Mouse (Mus musculus) neural tube, embryonic 11.5 days (tissue): ENCODE data around the gene Nceh1. TPM values are rescaled to one million over a fixed set of nuclear protein-coding genes. Genes with fewer than 3 reads are reported as not detected.

Experiments used
- ATAC-seq: fragments of 200-750 bp; cut with Nextera tagmentation; 2 replicates; pipeline ENCODE4 v1.8.0; 2017; ENCODE audit warnings: moderate number of reproducible peaks, mild to moderate bottlenecking, moderate TSS enrichment, moderate library complexity; ENCODE audit not compliant: insufficient read depth, low FRiP score, low TSS enrichment
- DNase-seq: peaks from one replicate; pipeline ENCODE4 v3.0.0-alpha.2; 2015; ENCODE audit warnings: low spot score
- H3K27ac ChIP-seq: fragments of 300-500 bp; sonication (generic); 2 replicates; pipeline ENCODE4 v1.5.1; 2014; ENCODE audit warnings: low read depth, mild to moderate bottlenecking, low read length
- H3K27me3 ChIP-seq: fragments of 300-500 bp; sonication (generic); 2 replicates; pipeline ENCODE4 v1.6.1; 2014; ENCODE audit warnings: mild to moderate bottlenecking, low read length, mixed read lengths; ENCODE audit not compliant: control insufficient read depth, insufficient read depth
- H3K36me3 ChIP-seq: fragments of 300-500 bp; sonication (generic); 2 replicates; pipeline ENCODE4 v1.6.1; 2014; ENCODE audit warnings: mild to moderate bottlenecking, low read length, moderate library complexity, mixed read lengths; ENCODE audit not compliant: control insufficient read depth, insufficient read depth
- H3K4me1 ChIP-seq: fragments of 300-500 bp; sonication (generic); 2 replicates; pipeline ENCODE4 v1.6.1; 2014; ENCODE audit warnings: low read length, mixed read lengths; ENCODE audit not compliant: control insufficient read depth, insufficient read depth
- H3K4me2 ChIP-seq: fragments of 300-500 bp; sonication (generic); 2 replicates; pipeline ENCODE4 v1.6.1; 2014; ENCODE audit warnings: low read depth, mild to moderate bottlenecking, moderate library complexity
- H3K4me3 ChIP-seq: fragments of 300-500 bp; sonication (generic); 2 replicates; pipeline ENCODE4 v1.5.1; 2014; ENCODE audit warnings: low read depth, low read length
- H3K9ac ChIP-seq: fragments of 300-500 bp; sonication (generic); 2 replicates; pipeline ENCODE4 v1.6.1; 2014; ENCODE audit warnings: mild to moderate bottlenecking, low read length
- H3K9me3 ChIP-seq: fragments of 300-500 bp; sonication (generic); 2 replicates; pipeline ENCODE4 v1.6.1; 2016; ENCODE audit warnings: low read length; ENCODE audit not compliant: control insufficient read depth
- WGBS: fragments of 180-500 bp; shearing (Covaris S2); extraction: QIAGEN DNeasy Blood & Tissue Kit; methylation state at CpG from one replicate; pipeline ENCODE4 v1.1.7; 2014; 5-methylcytosine and 5-hydroxymethylcytosine counted together
- polyA plus RNA-seq: library from polyadenylated mRNA; unstranded; fragments of >200 nt; fragmentation: Nextera tagmentation; extraction: Ambion mirVana; gene quantifications from 2 replicates; pipeline ENCODE4 v1.2.1, GENCODE M21; 2014

Gene Nceh1
- 3.3 and 4.0 TPM in 2 replicates for polyA plus RNA-seq

DNA sequence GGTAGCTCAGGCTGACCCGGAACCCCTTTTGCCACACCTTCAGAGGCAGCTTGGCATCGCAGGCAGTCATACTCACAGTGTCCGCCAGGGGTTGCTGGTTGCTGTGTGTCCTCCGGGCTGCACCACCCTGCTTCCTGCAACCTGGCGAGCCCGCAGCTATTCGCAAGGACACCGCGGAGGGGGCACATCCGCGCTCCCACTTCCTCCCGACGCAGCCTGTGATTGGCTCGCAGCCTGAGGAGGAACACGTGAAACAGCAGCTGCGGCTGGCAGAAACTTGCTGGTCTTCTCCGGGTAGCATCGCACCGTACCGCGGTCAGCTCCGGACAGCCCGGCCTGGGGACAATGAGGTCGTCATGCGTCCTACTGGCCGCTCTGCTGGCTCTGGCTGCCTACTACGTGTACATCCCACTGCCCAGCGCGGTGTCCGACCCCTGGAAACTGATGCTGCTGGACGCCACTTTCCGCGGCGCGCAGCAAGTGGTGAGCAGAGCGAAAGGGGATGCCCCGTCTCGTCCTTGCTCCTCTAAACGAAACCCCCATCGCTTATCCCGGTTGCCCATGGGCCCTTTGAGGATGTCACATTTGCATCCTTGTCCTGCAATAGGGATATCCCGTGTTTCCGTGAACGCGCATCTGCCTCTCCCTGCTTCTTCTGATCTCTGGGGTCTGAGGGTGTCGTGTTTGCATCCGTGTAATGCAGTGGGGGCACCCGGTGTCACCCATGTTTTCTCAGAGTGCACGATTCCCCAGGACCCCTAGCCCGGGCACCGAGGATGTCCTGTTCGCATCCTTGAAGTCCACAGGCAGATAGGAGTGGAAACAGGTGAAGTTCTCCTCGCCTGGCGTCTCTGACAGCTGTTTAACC, at the start of gene Nceh1:
Gene Nceh1 (plus strand): TSS at position 233 of the 868 bp plus-strand sequence.
- Histone ChIP-seq H3K9me3 (no peaks in the 10 kb centered on the region), H3K4me1 (no peaks in the 10 kb centered on the region), H3K36me3 (no peaks in the 10 kb centered on the region), H3K9ac (peak within 1 kb of the TSS; percentile 59), H3K27me3 (no peaks in the 10 kb centered on the region), H3K4me2 (peak within 1 kb of the TSS; percentile 92), H3K27ac (no peak within 1 kb of the TSS), H3K4me3 (peak within 1 kb of the TSS; percentile 65)
- DNase-seq = peak; percentile 95
- under 1% methylated on average over 54 of the region's 54 CpGs for WGBS
- peak; percentile 99 for ATAC-seq

DNA sequence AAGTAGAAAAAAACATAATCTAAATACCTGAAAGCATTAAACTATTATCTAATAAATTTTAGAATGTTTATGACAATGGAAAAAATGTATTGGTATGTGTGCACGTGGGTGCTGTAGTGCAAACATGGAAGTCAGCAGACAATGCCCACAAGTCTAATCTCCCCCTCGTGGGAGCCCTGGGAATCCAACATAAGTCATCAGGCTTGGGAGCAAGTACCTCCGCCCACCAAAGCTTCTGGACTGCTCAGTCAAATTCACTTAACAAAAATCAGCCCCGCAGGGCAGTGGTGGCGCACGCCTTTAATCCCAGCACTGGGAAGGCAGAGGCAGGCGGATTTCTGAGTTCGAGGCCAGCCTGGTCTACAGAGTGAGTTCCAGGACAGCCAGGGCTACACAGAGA, 42.7 kb upstream of the Nceh1 start:
- Histone ChIP-seq H3K36me3 (peaks cover 4% of the 10 kb centered on the region), H3K27me3 (no peaks in the 10 kb centered on the region), H3K4me2 (no peak overlapping the region), H3K9me3 (no peaks in the 10 kb centered on the region), H3K27ac (no peak overlapping the region), H3K4me3 (no peak overlapping the region), H3K4me1 (no peaks in the 10 kb centered on the region), H3K9ac (no peak overlapping the region)
- no peak for DNase-seq
- 92% methylated on average over 8 of the region's 8 CpGs for WGBS
- ATAC-seq = no peak

DNA sequence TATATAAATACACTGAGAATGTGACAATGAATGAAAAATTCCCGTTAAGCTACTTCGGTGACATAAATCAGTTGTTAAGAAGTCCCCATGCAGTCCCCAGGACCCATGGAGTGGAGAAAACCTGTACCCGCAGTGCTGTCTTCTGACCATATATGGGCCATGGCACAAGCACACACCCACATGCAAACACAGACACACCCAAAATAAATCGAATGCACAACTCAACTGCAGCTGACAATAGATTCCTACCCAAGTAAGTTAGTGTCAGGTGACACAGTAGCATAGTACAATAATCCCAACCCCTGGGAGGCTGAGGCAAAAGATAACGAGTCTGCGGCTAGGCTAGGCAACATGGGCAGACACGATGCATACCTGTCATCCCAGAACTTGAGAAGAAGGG, 39.2 kb upstream of the Nceh1 start:
- H3K9ac ChIP-seq = no peak overlapping the region
- DNase-seq (no peak), ATAC-seq (no peak)
- 96% methylated on average over 7 of the region's 7 CpGs for WGBS
- no peaks in the 10 kb centered on the region for H3K4me1 ChIP-seq
- no peaks in the 10 kb centered on the region for H3K9me3 ChIP-seq
- no peak overlapping the region for H3K4me3 ChIP-seq
- no peaks in the 10 kb centered on the region; the same call in 1 of the 2 replicates for H3K36me3 ChIP-seq
- H3K4me2 ChIP-seq = no peak overlapping the region
- no peak overlapping the region for H3K27ac ChIP-seq
- no peaks in the 10 kb centered on the region for H3K27me3 ChIP-seq

DNA sequence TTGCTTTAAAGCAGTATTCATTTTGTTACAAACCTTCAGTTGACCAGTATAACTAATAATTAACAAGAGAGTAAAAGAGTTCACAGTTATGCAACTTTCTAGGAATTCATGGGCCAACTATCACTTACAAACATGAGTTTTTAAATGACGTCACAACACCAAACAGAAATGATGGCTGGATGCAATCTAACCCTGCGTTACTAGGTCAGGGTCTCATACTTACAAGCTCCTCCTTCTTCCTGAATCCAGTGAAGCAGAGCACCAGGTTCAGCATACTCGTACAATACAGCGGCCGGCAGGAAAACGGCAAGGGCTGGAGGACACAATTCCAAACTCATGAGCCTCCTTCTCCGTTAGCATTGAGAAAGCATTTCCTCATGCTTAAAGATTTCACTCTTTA, 37.0 kb upstream of the Nceh1 start:
- no peak overlapping the region for H3K9ac ChIP-seq
- H3K4me2 ChIP-seq = no peak overlapping the region
- H3K4me3 ChIP-seq = no peak overlapping the region
- no peak overlapping the region for H3K27ac ChIP-seq
- ATAC-seq = no peak
- 94% methylated on average over 7 of the region's 7 CpGs for WGBS
- H3K27me3 ChIP-seq = no peaks in the 10 kb centered on the region
- no peaks in the 10 kb centered on the region for H3K9me3 ChIP-seq
- H3K36me3 ChIP-seq = no peaks in the 10 kb centered on the region
- DNase-seq = no peak
- no peaks in the 10 kb centered on the region for H3K4me1 ChIP-seq

DNA sequence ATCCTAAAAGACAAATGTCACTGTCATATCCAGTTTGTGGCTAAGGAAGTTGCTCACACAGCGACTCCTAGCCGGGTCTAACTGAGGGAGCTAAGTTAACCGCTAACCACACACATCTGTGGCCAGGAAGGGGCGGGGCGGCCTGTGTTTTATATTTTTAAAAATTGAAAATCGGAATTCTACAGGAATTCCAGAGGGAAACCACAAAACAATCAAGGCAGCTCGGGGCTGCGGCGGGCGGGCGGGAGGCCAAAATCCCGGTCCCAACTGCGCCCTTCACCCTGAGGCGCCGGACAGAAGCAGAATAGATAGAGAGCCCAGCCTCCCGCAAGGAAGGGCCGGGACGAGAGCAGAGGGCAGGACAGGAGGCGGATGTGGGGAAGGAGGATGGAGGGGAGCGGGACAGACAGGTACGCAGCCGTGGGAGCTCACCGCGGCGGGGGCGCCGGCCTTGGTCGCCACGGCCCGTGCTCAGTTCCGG, 29.5 kb upstream of the Nceh1 start:
- Histone ChIP-seq H3K27me3 (no peaks in the 10 kb centered on the region), H3K27ac (peak overlapping the region; percentile 4; the same call in 1 of the 2 replicates), H3K36me3 (no peaks in the 10 kb centered on the region), H3K9me3 (no peaks in the 10 kb centered on the region), H3K9ac (peak overlapping the region; percentile 82), H3K4me2 (peak overlapping the region; percentile 68), H3K4me3 (peak overlapping the region; percentile 86), H3K4me1 (peaks cover 5% of the 10 kb centered on the region)
- WGBS = under 1% methylated on average over 31 of the region's 31 CpGs
- DNase-seq (no peak), ATAC-seq (peak; percentile 39; the same call in 1 of the 2 replicates)

DNA sequence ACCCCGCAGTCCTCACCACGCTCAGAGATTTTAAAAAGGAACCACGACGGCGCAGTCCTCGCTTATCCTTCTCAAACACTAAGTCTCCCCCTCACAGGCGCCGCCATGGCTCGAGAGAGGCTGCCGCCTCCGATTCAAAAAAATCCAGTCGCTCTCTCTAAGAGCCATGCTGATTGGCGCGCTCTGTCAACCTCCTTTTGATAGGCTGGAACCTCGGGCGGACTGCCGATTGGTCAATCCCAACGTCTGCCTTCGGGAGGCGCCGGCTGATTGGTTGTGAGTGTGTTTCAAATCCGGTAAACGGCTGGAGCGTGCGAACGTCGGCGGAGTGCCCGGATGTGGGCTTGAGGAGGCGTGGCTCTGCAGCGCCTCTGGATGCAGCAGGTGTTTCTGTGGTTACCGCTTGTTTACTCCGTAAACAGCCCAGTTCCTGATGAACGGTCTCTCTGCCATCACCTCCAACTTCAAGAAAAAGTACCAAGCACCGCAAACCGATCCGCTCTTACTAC, 29.0 kb upstream of the Nceh1 start, which contains the start of gene Ect2:
Gene Ect2 (minus strand): TSS at position 178 of the 509 bp plus-strand sequence.
- ATAC-seq (peak; percentile 100), DNase-seq (peak; percentile 98)
- H3K27ac ChIP-seq = peak within 1 kb of the TSS; percentile 4; the same call in 1 of the 2 replicates
- no peaks in the 10 kb centered on the region for H3K36me3 ChIP-seq
- H3K27me3 ChIP-seq = no peaks in the 10 kb centered on the region
- H3K4me3 ChIP-seq = peak within 1 kb of the TSS; percentile 86
- H3K9me3 ChIP-seq = no peaks in the 10 kb centered on the region
- peak within 1 kb of the TSS; percentile 82 for H3K9ac ChIP-seq
- peaks cover 5% of the 10 kb centered on the region for H3K4me1 ChIP-seq
- under 1% methylated on average over 37 of the region's 37 CpGs for whole genome bisulfite sequencing
- H3K4me2 ChIP-seq = peak within 1 kb of the TSS; percentile 68

DNA sequence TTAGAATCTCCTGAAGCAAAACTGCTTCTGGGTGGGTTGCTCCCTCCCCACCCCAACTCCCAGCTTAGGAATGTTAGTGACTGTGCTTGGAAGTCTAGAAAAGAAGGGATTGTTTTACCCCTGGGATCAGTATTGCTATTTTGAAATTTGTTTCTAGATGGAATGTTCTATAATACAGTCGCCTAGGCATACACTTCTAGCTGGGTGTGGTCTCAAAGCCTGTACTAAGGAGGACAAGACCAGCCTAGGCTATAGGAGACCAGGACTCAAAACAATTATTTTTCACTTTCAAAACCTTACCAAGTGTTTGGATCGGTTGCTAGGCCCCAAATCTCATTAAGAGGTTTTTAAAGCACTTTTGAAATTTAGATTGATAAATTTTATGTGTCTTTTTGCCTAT, 28.5 kb upstream of the Nceh1 start:
- Histone ChIP-seq H3K4me1 (peaks cover 5% of the 10 kb centered on the region), H3K4me2 (peak overlapping the region; percentile 40), H3K4me3 (peak overlapping the region; percentile 86), H3K27me3 (no peaks in the 10 kb centered on the region), H3K9me3 (no peaks in the 10 kb centered on the region), H3K9ac (peak overlapping the region; percentile 22; the same call in 1 of the 2 replicates), H3K36me3 (no peaks in the 10 kb centered on the region), H3K27ac (no peak overlapping the region)
- 66% methylated on average over 2 of the region's 2 CpGs for WGBS
- no peak for DNase-seq
- 0 out of 2 replicates have a peak, but pooled peaks have one; percentile 10 for ATAC-seq

DNA sequence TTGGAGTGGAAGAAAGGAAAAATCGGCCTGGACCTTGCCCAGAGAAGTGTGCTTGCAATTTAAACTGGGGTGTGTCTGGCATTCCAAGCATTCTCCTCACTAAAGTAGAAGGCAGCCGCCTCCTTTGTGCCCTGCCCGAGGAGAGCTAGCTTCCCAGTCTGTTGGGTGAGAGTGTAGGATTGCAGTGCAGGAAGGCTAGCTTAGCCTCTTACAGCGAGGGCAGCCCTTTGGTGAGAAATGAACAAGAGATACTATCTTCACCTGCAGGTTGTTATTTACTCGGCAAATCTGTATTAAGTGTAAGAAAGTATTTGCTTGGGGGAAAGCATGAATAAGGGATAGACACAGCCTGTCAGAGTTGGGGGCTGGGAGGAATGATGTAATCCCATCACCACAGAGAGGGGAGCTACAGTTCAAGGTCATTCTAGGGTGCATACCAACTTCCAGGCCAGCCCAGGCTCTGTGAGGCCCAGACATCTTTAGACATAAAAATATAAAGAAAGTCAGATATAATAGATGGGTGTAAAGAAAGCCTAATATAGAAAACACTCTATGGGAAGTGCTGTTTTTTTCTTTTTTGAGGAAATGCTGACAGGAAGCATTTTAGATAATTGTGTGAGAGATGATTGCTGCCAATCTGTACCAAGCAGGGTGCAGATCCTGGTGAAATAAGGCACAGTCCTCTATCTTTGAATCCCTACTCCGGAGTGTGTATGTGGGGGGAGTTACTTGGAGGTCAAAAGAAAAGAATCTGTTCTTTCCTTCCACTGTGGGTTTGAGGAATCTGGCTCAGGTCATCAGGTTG, 27.5 kb upstream of the Nceh1 start:
- H3K27ac ChIP-seq = no peak overlapping the region

More for the DNA sequence above, 27.5 kb upstream of the Nceh1 start:
- Histone ChIP-seq H3K4me1 (peaks cover 5% of the 10 kb centered on the region), H3K27me3 (no peaks in the 10 kb centered on the region), H3K4me2 (no peak overlapping the region), H3K9me3 (no peaks in the 10 kb centered on the region), H3K4me3 (no peak overlapping the region), H3K9ac (no peak overlapping the region), H3K36me3 (no peaks in the 10 kb centered on the region)
- DNase-seq (no peak), ATAC-seq (no peak)
- WGBS = 26% methylated on average over 6 of the region's 6 CpGs
